Mouse (Mus musculus) stomach, embryonic 15.5 days (tissue): ENCODE data around the gene Cdk1. TPM values are rescaled to one million over a fixed set of nuclear protein-coding genes. Genes with fewer than 3 reads are reported as not detected.

Experiments
- ATAC-seq: fragments of 200-750 bp; cut with Nextera tagmentation; 2 replicates; pipeline ENCODE4 v1.8.0; 2017; ENCODE audit warnings: low read depth, moderate number of reproducible peaks, moderate TSS enrichment; ENCODE audit not compliant: insufficient read depth, low FRiP score
- H3K27ac ChIP-seq: fragments of 300-500 bp; sonication (generic); 2 replicates; pipeline ENCODE4 v1.5.1; 2015; ENCODE audit warnings: mild to moderate bottlenecking, inconsistent platforms
- H3K27me3 ChIP-seq: fragments of 300-500 bp; sonication (generic); replicated peaks from 2 replicates; pipeline ENCODE4 v1.6.1; 2015; ENCODE audit warnings: inconsistent platforms
- H3K36me3 ChIP-seq: fragments of 300-500 bp; sonication (generic); 2 replicates; pipeline ENCODE4 v1.6.1; 2015; ENCODE audit warnings: inconsistent platforms
- H3K4me1 ChIP-seq: fragments of 300-500 bp; sonication (generic); 2 replicates; pipeline ENCODE4 v1.6.1; 2015; ENCODE audit warnings: inconsistent platforms
- H3K4me2 ChIP-seq: fragments of 300-500 bp; sonication (generic); 2 replicates; pipeline ENCODE4 v1.6.1; 2015; ENCODE audit warnings: mild to moderate bottlenecking, inconsistent platforms
- H3K4me3 ChIP-seq: fragments of 300-500 bp; sonication (generic); replicated peaks from 2 replicates; pipeline ENCODE4 v1.5.1; 2015; ENCODE audit warnings: inconsistent platforms
- H3K9ac ChIP-seq: fragments of 300-500 bp; sonication (generic); 2 replicates; pipeline ENCODE4 v1.6.1; 2015; ENCODE audit warnings: inconsistent platforms
- H3K9me3 ChIP-seq: fragments of 300-500 bp; sonication (generic); 2 replicates; pipeline ENCODE4 v1.6.1; 2016; ENCODE audit warnings: inconsistent platforms
- WGBS: fragments of 180-500 bp; shearing (Covaris S2); methylation state at CpG from one replicate; pipeline ENCODE4 v1.1.7; 2015; 5-methylcytosine and 5-hydroxymethylcytosine counted together
- polyA plus RNA-seq: library from polyadenylated mRNA; unstranded; fragments of >200 nt; fragmentation: Nextera tagmentation; extraction: Ambion mirVana; gene quantifications from 2 replicates; pipeline ENCODE4 v1.2.1, GENCODE M21; 2015

Cdk1 gene
- polyA plus RNA-seq, 1 experiment from 2014 or later = 449 TPM

GRCm38 (mm10) chr10:69340001-69340400 lies 12.7 kb downstream of the Cdk1 start:
- 89% methylated on average over 6 of the region's 6 CpGs for WGBS
- ATAC-seq = no peak
- no peak overlapping the region for H3K9ac ChIP-seq

DNA sequence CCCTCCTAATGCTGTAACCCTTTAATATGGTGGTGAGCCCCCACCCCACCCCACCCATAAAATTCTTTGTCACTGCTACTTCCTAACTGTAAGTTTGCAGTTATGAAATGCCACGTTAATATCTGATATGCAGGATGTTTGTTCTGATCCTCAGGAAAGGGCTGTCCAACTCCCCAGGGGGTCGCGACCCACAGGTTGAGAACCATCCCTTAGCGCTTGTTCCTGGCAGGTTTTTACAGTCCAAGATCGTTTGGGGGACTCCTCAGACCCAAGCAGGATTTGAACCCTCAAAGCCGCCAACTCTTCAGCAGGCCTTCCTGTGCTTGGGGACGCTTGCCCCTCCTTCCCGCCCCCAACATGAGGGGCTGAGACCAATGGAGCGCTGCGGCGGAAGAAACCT lies 16.5 kb downstream of the Cdk1 start:
- H3K27me3 ChIP-seq = no peaks in the 10 kb centered on the region
- no peaks in the 10 kb centered on the region for H3K4me1 ChIP-seq
- ATAC-seq = no peak
- H3K4me3 ChIP-seq = no peak overlapping the region
- no peak overlapping the region for H3K9ac ChIP-seq
- no peak overlapping the region for H3K27ac ChIP-seq
- H3K36me3 ChIP-seq = peaks cover 36% of the 10 kb centered on the region
- 87% methylated on average over 11 of the region's 11 CpGs for WGBS
- no peaks in the 10 kb centered on the region for H3K9me3 ChIP-seq
- H3K4me2 ChIP-seq = no peak overlapping the region

More at GRCm38 (mm10) chr10:69340001-69340400, 12.7 kb downstream of the Cdk1 start:
- Histone ChIP-seq H3K27me3 (no peaks in the 10 kb centered on the region), H3K9me3 (no peaks in the 10 kb centered on the region), H3K4me2 (no peak overlapping the region), H3K4me1 (no peaks in the 10 kb centered on the region), H3K36me3 (peaks cover 68% of the 10 kb centered on the region), H3K27ac (no peak overlapping the region), H3K4me3 (no peak overlapping the region)

DNA sequence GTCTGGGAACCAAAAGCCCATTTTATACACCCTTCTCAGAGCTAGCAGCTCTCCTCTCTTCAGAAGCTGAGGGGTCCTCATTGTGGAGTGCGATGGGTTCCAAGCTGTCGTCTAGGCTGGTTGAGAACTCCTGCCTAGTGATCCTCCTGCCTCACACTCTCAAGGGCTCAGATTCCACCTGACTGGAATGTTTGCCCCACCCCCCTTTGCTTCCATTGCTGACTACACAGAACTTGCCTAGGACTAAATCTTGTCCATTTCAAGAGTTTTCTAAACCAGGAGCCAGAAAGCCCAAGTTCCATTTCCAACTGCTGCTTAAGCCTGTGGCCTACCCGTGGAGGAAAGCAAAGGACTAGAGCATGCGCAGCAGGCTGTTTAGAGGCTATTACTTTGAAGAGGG lies 17.1 kb downstream of the Cdk1 start:
- WGBS = 76% methylated on average over 4 of the region's 4 CpGs
- no peaks in the 10 kb centered on the region for H3K9me3 ChIP-seq
- no peaks in the 10 kb centered on the region for H3K4me1 ChIP-seq
- H3K27me3 ChIP-seq = no peaks in the 10 kb centered on the region
- H3K4me2 ChIP-seq = no peak overlapping the region
- H3K36me3 ChIP-seq = peaks cover 35% of the 10 kb centered on the region
- ATAC-seq = no peak
- H3K4me3 ChIP-seq = no peak overlapping the region
- no peak overlapping the region for H3K9ac ChIP-seq
- H3K27ac ChIP-seq = peak overlapping the region; percentile 52; the same call in 1 of the 2 replicates

GRCm38 (mm10) chr10:69335195-69335536 lies 17.6 kb downstream of the Cdk1 start:
- H3K4me2 ChIP-seq = no peak overlapping the region
- H3K9me3 ChIP-seq = no peaks in the 10 kb centered on the region
- H3K27ac ChIP-seq = peak overlapping the region; percentile 52; the same call in 1 of the 2 replicates
- ATAC-seq = no peak
- no peaks in the 10 kb centered on the region for H3K4me1 ChIP-seq
- no peaks in the 10 kb centered on the region for H3K27me3 ChIP-seq
- peaks cover 34% of the 10 kb centered on the region for H3K36me3 ChIP-seq
- no peak overlapping the region for H3K9ac ChIP-seq
- no peak overlapping the region for H3K4me3 ChIP-seq
- WGBS = 51% methylated on average over 7 of the region's 7 CpGs

DNA sequence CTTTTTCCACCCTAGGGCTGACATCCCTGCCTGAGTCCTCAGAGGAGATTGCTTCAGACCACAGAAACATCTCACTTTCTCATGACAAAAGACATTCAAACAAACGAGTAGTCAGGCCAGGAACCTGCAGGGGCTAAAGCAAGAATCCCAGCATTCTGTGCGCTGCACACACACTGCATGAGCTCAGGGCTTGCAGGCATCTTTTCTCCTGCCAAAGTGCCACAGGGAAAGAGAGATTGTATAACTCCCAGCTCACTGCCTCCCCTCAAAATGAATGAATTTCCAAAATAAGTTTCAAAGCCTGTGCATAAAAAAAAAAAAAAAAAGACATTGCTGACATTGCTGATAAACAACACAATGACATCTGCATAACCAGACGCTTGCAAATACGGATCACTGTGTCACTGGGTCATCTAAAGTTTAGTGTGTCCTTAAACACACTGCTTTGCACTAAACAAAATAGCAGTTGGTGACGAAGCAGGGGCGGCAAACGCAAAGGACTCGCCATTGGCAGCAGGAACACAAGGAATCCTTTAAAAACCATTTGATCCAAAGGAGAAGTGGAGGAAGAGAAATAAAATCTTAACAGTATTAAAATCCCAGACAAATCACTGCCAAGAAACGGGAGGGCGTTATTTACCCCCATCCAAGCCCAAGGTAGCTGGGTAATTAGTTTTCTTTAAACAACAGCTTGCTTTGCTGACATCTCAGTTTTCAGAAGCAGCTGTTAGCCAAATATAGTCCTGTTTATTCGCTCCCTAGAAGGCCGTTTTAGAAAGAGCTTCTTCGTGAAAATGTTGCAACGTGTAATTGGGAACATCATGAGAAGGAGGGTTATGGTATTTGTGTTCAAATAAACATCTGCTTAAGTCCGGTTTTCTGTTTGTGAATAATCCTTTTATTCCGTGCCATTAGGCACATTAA lies 18.2 kb downstream of the Cdk1 start:
- H3K9ac ChIP-seq = no peak overlapping the region
- WGBS = 56% methylated on average over 16 of the region's 16 CpGs
- H3K4me2 ChIP-seq = no peak overlapping the region
- H3K4me1 ChIP-seq = no peaks in the 10 kb centered on the region
- H3K27me3 ChIP-seq = no peaks in the 10 kb centered on the region
- no peak for ATAC-seq
- peak overlapping the region; percentile 52 for H3K27ac ChIP-seq
- H3K4me3 ChIP-seq = no peak overlapping the region
- H3K36me3 ChIP-seq = peaks cover 28% of the 10 kb centered on the region
- no peaks in the 10 kb centered on the region for H3K9me3 ChIP-seq

DNA sequence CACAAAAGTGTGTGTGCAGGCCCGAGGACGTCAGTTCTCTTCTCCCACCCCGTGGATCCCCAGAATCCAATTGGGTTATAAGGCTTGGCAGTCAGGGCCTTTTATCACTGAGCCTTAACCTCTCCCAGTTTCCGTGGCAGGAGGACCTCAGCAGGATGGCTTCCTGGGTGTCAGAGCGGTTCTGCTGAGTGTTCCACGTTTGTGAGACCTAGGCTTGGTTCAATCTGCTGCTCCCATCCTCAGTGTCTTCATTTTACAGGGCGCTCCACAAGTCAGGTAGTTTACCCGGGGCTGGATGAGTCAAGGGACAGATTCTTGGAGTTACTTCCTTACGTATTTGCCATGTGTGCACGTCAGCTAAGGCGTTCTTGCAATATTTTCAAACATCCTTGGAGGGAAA lies 19.5 kb downstream of the Cdk1 start:
- H3K27ac ChIP-seq = no peak overlapping the region
- no peak for ATAC-seq
- no peaks in the 10 kb centered on the region for H3K27me3 ChIP-seq
- no peak overlapping the region for H3K4me2 ChIP-seq
- no peaks in the 10 kb centered on the region for H3K9me3 ChIP-seq
- H3K36me3 ChIP-seq = peaks cover 21% of the 10 kb centered on the region
- H3K4me1 ChIP-seq = no peaks in the 10 kb centered on the region
- no peak overlapping the region for H3K4me3 ChIP-seq
- 84% methylated on average over 11 of the region's 11 CpGs for WGBS
- no peak overlapping the region for H3K9ac ChIP-seq

DNA sequence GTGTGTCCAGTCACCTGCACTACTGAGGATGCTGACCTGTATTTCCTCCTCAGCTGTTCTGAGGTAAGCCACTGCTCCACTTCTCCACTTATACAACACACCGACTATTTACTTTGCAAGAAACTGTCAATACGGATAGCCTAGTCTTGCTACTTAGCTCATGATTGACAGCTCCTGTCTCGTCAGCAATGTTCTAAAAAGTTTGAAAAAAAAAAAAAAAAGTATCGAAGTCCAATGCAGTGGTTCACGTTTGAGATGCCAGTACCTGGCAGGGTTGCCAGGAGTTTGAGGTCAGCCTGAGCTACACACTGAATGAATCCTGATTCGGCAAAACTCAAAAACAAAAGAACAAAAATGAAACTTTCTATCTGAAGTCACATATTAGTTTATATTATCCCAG lies 21.5 kb downstream of the Cdk1 start:
- no peak overlapping the region for H3K27ac ChIP-seq
- H3K9ac ChIP-seq = no peak overlapping the region
- H3K27me3 ChIP-seq = no peaks in the 10 kb centered on the region
- no peak for ATAC-seq
- 79% methylated on average over 6 of the region's 6 CpGs for WGBS
- H3K4me2 ChIP-seq = no peak overlapping the region
- 0 out of 2 replicates have a peak, but pooled peaks cover 3% of the 10 kb centered on the region for H3K36me3 ChIP-seq
- no peaks in the 10 kb centered on the region for H3K9me3 ChIP-seq
- no peaks in the 10 kb centered on the region for H3K4me1 ChIP-seq
- H3K4me3 ChIP-seq = no peak overlapping the region

GRCm38 (mm10) chr10:69328656-69329046 lies 24.1 kb downstream of the Cdk1 start:
- H3K9ac ChIP-seq = no peak overlapping the region
- no peaks in the 10 kb centered on the region for H3K4me1 ChIP-seq
- no peak overlapping the region for H3K4me2 ChIP-seq
- H3K27ac ChIP-seq = no peak overlapping the region
- WGBS = 52% methylated on average over 4 of the region's 4 CpGs
- H3K9me3 ChIP-seq = no peaks in the 10 kb centered on the region
- H3K36me3 ChIP-seq = no peaks in the 10 kb centered on the region
- no peak overlapping the region for H3K4me3 ChIP-seq
- ATAC-seq = 0 out of 2 replicates have a peak, but pooled peaks have one; percentile 28
- no peaks in the 10 kb centered on the region for H3K27me3 ChIP-seq

GRCm38 (mm10) chr10:69328029-69328655 lies 24.6 kb downstream of the Cdk1 start:
- Histone ChIP-seq H3K4me2 (no peak overlapping the region), H3K9ac (no peak overlapping the region), H3K4me1 (no peaks in the 10 kb centered on the region), H3K36me3 (no peaks in the 10 kb centered on the region), H3K27ac (no peak overlapping the region), H3K27me3 (no peaks in the 10 kb centered on the region), H3K4me3 (no peak overlapping the region), H3K9me3 (no peaks in the 10 kb centered on the region)
- WGBS = 74% methylated on average over 12 of the region's 12 CpGs
- ATAC-seq = no peak

GRCm38 (mm10) chr10:69327362-69327761 lies 25.4 kb downstream of the Cdk1 start:
- Histone ChIP-seq H3K4me1 (no peaks in the 10 kb centered on the region), H3K36me3 (no peaks in the 10 kb centered on the region), H3K4me2 (no peak overlapping the region), H3K9ac (no peak overlapping the region), H3K9me3 (no peaks in the 10 kb centered on the region), H3K27ac (no peak overlapping the region), H3K27me3 (no peaks in the 10 kb centered on the region), H3K4me3 (no peak overlapping the region)
- 63% methylated on average over 8 of the region's 8 CpGs for WGBS
- no peak for ATAC-seq

GRCm38 (mm10) chr10:69326433-69326832 lies 26.3 kb downstream of the Cdk1 start:
- H3K27me3 ChIP-seq = no peaks in the 10 kb centered on the region
- no peak overlapping the region for H3K9ac ChIP-seq
- H3K4me3 ChIP-seq = no peak overlapping the region
- H3K36me3 ChIP-seq = no peaks in the 10 kb centered on the region
- no peaks in the 10 kb centered on the region for H3K9me3 ChIP-seq
- H3K27ac ChIP-seq = no peak overlapping the region
- ATAC-seq = no peak
- no peak overlapping the region for H3K4me2 ChIP-seq
- no peaks in the 10 kb centered on the region for H3K4me1 ChIP-seq
- WGBS = 76% methylated on average over 3 of the region's 3 CpGs

DNA sequence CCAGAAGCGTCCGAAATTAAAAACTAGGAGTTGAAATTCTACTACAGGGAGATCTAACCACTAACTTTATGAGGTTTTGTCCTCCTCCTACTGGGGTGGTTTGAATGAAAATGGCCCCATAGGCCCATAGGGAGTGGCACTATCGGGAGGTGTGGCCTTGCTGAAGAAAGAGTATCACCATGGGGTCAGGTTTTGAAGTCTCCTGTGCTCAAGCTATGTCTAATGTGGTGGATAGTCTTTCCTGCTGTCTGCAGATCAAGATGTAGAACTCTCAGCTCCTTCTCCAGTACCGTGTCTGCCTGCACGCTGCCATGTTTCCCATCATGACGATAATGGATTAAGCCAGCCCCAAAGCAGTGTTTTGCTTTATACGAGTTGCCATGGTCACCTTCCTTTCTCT lies 27.9 kb downstream of the Cdk1 start:
- H3K9ac ChIP-seq = no peak overlapping the region
- ATAC-seq = no peak
- no peaks in the 10 kb centered on the region for H3K9me3 ChIP-seq
- H3K27me3 ChIP-seq = no peaks in the 10 kb centered on the region
- H3K4me2 ChIP-seq = no peak overlapping the region
- H3K4me3 ChIP-seq = no peak overlapping the region
- H3K36me3 ChIP-seq = no peaks in the 10 kb centered on the region
- H3K27ac ChIP-seq = no peak overlapping the region
- 0 out of 2 replicates have a peak, but pooled peaks cover 3% of the 10 kb centered on the region for H3K4me1 ChIP-seq
- 89% methylated on average over 7 of the region's 7 CpGs for WGBS
